Mouse (Mus musculus) embryonic facial prominence, embryonic 14.5 days (tissue): ENCODE results near the gene Rbm43. TPM values are rescaled to one million over a fixed set of nuclear protein-coding genes. Genes with fewer than 3 reads are reported as not detected.

ENCODE experiments used
- ATAC-seq: fragments of 200-750 bp; cut with Nextera tagmentation; 2 replicates; pipeline ENCODE4 v1.8.0; 2017; ENCODE audit warnings: low read depth, moderate number of reproducible peaks, moderate TSS enrichment
- DNase-seq: peaks from one replicate; pipeline ENCODE4 v3.0.0-alpha.2; 2015; ENCODE audit warnings: low spot score
- H3K27ac ChIP-seq: fragments of 300-500 bp; sonication (generic); replicated peaks from 2 replicates; pipeline ENCODE4 v1.5.1; 2014; ENCODE audit warnings: low read depth, mild to moderate bottlenecking, low read length, moderate library complexity
- H3K27me3 ChIP-seq: fragments of 300-500 bp; sonication (generic); replicated peaks from 2 replicates; pipeline ENCODE4 v1.6.1; 2014; ENCODE audit warnings: low read length; ENCODE audit not compliant: control insufficient read depth, insufficient read depth
- H3K36me3 ChIP-seq: fragments of 300-500 bp; sonication (generic); 2 replicates; pipeline ENCODE4 v1.6.1; 2014; ENCODE audit warnings: low read length, mixed read lengths; ENCODE audit not compliant: control insufficient read depth, insufficient read depth
- H3K4me1 ChIP-seq: fragments of 300-500 bp; sonication (generic); 2 replicates; pipeline ENCODE4 v1.6.1; 2014; ENCODE audit warnings: antibody characterized with exemption, low read length; ENCODE audit not compliant: control insufficient read depth, insufficient read depth
- H3K4me2 ChIP-seq: fragments of 300-500 bp; sonication (generic); 2 replicates; pipeline ENCODE4 v1.6.1; 2014; ENCODE audit warnings: low read depth, mild to moderate bottlenecking, low read length, moderate library complexity, mixed read lengths
- H3K4me3 ChIP-seq: fragments of 300-500 bp; sonication (generic); 2 replicates; pipeline ENCODE4 v1.5.1; 2014; ENCODE audit warnings: low read depth, mild to moderate bottlenecking, low read length
- H3K9ac ChIP-seq: fragments of 300-500 bp; sonication (generic); 2 replicates; pipeline ENCODE4 v1.6.1; 2014; ENCODE audit warnings: low read depth, mild to moderate bottlenecking, low read length, moderate library complexity, mixed read lengths
- H3K9me3 ChIP-seq: fragments of 300-500 bp; sonication (generic); 2 replicates; pipeline ENCODE4 v1.6.1; 2016; ENCODE audit warnings: low read length; ENCODE audit not compliant: control insufficient read depth
- WGBS: fragments of 180-500 bp; shearing (Covaris S2); extraction: QIAGEN DNeasy Blood & Tissue Kit; methylation state at CpG from one replicate; pipeline ENCODE4 v1.1.7; 2014; 5-methylcytosine and 5-hydroxymethylcytosine counted together
- polyA plus RNA-seq: library from polyadenylated mRNA; unstranded; fragments of >200 nt; fragmentation: Nextera tagmentation; extraction: Ambion mirVana; gene quantifications from 2 replicates; pipeline ENCODE4 v1.2.1, GENCODE M21; 2014

Rbm43 gene
- polyA plus RNA-seq, 1 experiment from 2014 or later: 12.6 TPM

DNA sequence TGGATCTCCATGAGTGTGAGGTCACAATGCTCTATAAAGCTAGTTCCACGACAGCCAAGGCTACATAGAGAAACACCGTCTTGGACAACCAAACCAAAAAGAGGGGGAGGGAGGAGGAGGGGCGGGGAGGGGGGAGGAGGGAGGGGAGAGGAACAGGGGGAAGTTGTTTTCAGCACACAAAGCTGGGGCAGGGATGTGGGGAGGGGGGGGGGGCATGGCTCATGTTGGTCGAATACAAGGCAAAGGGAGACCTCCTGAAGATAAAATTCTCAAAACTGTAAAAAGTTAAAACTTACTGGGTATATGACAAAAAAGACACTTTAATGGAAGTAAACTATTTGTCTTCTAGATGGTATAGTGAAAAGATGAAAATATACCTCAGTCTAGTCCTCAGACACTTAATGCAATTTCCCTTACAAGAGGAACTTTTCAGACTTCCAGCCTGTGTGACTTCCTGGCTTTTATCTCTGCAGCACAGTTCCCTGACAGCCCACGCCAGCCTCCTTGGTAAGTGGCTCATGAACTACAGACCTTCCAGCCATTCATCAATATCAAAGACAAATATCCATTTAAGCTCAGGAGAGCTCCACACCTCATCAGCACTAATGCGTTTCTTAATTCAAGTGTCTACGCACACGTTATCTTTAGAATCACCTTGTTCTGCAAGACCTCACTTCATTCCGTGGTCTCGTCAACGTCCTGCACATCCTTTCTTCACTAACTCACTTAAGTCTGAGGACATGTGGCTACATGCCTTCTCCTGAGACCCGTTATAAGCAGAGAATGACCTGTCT, 1.4 kb downstream of the Rbm43 start:
- peak overlapping the region; percentile 16; the same call in 1 of the 2 replicates for H3K9ac ChIP-seq
- peak overlapping the region; percentile 86 for H3K4me2 ChIP-seq
- no peak for ATAC-seq
- H3K36me3 ChIP-seq: no peaks in the 10 kb centered on the region
- H3K9me3 ChIP-seq: no peaks in the 10 kb centered on the region
- peak overlapping the region; percentile 45; the same call in 1 of the 2 replicates for H3K4me3 ChIP-seq
- WGBS: 63% methylated on average over 12 of the region's 12 CpGs
- no peaks in the 10 kb centered on the region for H3K27me3 ChIP-seq
- DNase-seq: no peak
- peaks cover 4% of the 10 kb centered on the region; the same call in 1 of the 2 replicates for H3K4me1 ChIP-seq
- H3K27ac ChIP-seq: no peak overlapping the region

- Histone ChIP-seq H3K4me2 (no peak overlapping the region), H3K27me3 (no peaks in the 10 kb centered on the region), H3K36me3 (peaks cover 4% of the 10 kb centered on the region), H3K9me3 (no peaks in the 10 kb centered on the region), H3K9ac (no peak overlapping the region), H3K4me1 (peaks cover 4% of the 10 kb centered on the region; the same call in 1 of the 2 replicates), H3K27ac (no peak overlapping the region), H3K4me3 (no peak overlapping the region)
- 84% methylated on average over 7 of the region's 7 CpGs for WGBS
- DNase-seq (no peak), ATAC-seq (no peak)
Observed at GRCm38 (mm10) chr2:51931241-51931640, 3.7 kb downstream of the Rbm43 start.

DNA sequence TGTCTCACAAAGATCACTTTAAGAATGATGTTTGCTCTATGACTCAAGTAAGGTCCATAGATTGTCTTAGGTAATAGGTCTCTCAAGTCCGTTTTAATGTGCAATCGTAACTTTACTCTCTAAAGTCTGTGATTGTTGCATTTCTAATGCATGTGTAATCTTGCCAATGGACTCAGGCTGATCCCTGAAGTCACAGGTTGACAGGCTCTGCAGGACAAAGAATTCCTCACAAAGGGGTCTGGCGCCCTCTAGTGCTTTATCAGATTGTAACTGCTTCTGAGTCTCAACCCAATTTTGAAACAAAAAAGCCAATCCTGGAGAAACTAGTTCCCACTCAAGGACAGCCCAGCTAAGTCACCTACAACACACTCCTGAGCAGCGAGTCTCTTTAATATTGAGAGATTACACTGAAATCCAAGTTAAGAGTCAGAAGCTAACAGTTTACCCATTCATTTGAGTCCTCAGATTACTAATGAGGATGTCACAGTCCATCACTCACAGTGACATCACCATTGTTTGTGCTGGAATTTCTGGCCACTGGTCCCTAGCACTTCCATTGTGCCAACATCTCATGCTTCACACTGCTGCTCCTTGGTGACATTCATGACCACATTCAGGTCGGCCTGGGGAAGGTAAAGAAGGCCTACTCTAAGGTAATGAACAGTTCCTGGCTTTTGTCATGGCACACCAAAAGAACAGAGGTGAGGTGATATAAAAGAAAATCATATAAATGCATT, 19.9 kb downstream of the Rbm43 start:
- H3K4me2 ChIP-seq: no peak overlapping the region
- peak; percentile 93 for DNase-seq
- no peaks in the 10 kb centered on the region for H3K27me3 ChIP-seq
- ATAC-seq: peak; percentile 57; the same call in 1 of the 2 replicates
- H3K27ac ChIP-seq: no peak overlapping the region
- no peaks in the 10 kb centered on the region for H3K9me3 ChIP-seq
- no peaks in the 10 kb centered on the region for H3K36me3 ChIP-seq
- H3K4me1 ChIP-seq: peaks cover 7% of the 10 kb centered on the region
- no peak overlapping the region for H3K9ac ChIP-seq
- WGBS: 13% methylated on average over 5 of the region's 5 CpGs
- no peak overlapping the region for H3K4me3 ChIP-seq

DNA sequence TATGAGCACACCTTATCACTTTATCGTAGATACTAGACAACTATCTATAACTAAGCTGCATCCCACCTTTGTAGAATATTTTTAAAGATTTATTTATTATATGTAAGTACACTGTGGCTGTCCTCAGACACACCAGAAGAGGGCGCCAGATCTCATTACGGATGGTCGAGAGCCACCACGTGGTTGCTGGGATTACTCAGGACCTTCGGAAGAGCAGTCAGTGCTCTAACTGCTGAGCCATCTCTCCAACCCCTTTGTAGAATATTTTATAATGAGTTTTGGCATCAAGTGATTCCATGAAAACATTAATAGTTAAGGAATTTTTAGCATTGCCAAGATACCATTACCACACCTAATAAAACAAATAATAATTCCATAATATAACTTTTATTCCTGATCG, 20.4 kb downstream of the Rbm43 start:
- H3K4me3 ChIP-seq: no peak overlapping the region
- WGBS: 53% methylated on average over 7 of the region's 7 CpGs
- H3K27ac ChIP-seq: no peak overlapping the region
- H3K9me3 ChIP-seq: no peaks in the 10 kb centered on the region
- DNase-seq (no peak), ATAC-seq (no peak)
- H3K4me1 ChIP-seq: peaks cover 7% of the 10 kb centered on the region
- H3K36me3 ChIP-seq: no peaks in the 10 kb centered on the region
- H3K4me2 ChIP-seq: no peak overlapping the region
- no peak overlapping the region for H3K9ac ChIP-seq
- no peaks in the 10 kb centered on the region for H3K27me3 ChIP-seq

DNA sequence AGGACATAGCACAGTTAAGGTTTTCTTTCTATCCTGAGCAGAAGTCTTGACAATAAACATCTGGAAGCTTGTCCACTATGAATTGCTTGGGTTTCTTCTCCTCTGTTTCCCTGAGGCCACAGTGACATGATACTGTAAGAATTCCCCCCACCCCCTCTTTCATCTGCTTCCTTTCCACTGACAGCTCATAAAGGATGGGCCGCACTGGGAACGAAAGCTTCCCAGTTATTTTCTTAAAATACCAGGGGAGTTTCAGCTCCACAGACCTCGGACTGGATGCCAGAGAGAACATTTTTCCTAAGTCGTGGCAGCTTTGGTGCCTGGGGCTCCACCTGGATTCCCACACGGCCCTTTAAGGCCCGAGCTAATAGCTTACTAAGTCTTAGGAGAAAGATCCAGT, 22.2 kb downstream of the Rbm43 start:
- WGBS: 17% methylated on average over 6 of the region's 6 CpGs

DNA sequence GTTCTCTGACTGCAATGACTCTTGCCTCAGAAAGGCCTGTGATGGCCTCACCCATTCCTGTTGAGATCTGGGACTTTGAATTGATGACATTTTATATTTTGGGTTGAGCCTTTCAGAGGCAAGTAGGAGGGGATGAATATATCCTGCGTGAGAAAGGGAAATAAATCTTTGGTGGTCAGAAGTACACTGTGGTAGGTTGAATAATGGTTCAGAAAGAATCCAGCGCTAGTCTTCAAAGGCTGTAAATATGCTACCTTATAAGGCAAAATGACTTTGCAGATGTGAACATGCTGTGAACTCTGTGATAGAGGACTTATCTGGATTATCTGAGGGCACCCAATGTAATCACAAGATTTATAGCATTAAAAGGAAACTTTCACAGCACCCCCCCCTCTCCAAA, 23.1 kb downstream of the Rbm43 start:
- no peak for DNase-seq
- peaks cover 7% of the 10 kb centered on the region for H3K4me1 ChIP-seq
- no peak for ATAC-seq
- H3K9ac ChIP-seq: no peak overlapping the region
- no peaks in the 10 kb centered on the region for H3K9me3 ChIP-seq
- no peak overlapping the region for H3K27ac ChIP-seq
- no peaks in the 10 kb centered on the region for H3K36me3 ChIP-seq
- H3K4me3 ChIP-seq: no peak overlapping the region
- no peaks in the 10 kb centered on the region for H3K27me3 ChIP-seq
- WGBS: 66% methylated on average over 2 of the region's 2 CpGs
- no peak overlapping the region for H3K4me2 ChIP-seq

More for the DNA sequence above, 22.2 kb downstream of the Rbm43 start:
- no peak overlapping the region for H3K4me2 ChIP-seq
- H3K9me3 ChIP-seq: no peaks in the 10 kb centered on the region
- ATAC-seq (0 out of 2 replicates have a peak, but pooled peaks have one; percentile 33), DNase-seq (peak; percentile 75)
- H3K4me1 ChIP-seq: peaks cover 7% of the 10 kb centered on the region
- no peak overlapping the region for H3K4me3 ChIP-seq
- H3K27me3 ChIP-seq: no peaks in the 10 kb centered on the region
- H3K9ac ChIP-seq: no peak overlapping the region
- H3K36me3 ChIP-seq: no peaks in the 10 kb centered on the region
- H3K27ac ChIP-seq: no peak overlapping the region

DNA sequence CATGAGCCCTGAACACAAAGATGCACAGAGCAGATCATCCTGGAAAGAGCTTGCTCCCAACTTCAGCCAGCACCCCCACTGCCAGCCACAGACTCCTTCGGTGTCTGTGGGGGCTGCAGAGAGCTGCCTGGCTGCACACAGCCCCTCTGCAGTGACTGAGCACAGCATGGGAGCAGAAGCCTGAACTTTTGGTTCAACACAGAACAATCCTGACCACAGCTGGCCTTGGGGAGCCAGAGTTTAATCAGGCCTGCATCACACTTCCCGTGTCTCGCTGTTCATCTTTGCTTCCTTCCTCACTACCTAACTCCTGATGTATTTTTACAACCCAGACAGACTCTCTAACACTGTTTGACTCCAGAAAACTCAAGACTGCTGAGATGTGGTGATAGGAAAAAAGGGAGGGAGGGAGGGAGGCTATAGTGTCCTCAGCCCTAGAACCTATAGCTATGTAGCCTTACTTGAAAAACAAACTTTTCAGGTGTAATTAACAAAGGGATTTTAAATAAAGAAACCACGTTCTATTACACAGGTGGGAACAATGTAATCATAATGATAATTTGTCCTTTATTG, 27.3 kb downstream of the Rbm43 start:
- H3K36me3 ChIP-seq: no peaks in the 10 kb centered on the region
- no peak for ATAC-seq
- no peak overlapping the region for H3K27ac ChIP-seq

GRCm38 (mm10) chr2:51905637-51906036, 29.3 kb downstream of the Rbm43 start:
- no peaks in the 10 kb centered on the region for H3K4me1 ChIP-seq
- no peak overlapping the region for H3K4me3 ChIP-seq
- WGBS: 30% methylated on average over 8 of the region's 8 CpGs
- H3K27me3 ChIP-seq: no peaks in the 10 kb centered on the region
- no peaks in the 10 kb centered on the region for H3K9me3 ChIP-seq
- ATAC-seq (peak; percentile 65; the same call in 1 of the 2 replicates), DNase-seq (peak; percentile 74)
- H3K9ac ChIP-seq: no peak overlapping the region
- no peak overlapping the region for H3K27ac ChIP-seq
- H3K36me3 ChIP-seq: no peaks in the 10 kb centered on the region
- no peak overlapping the region for H3K4me2 ChIP-seq

More for the DNA sequence above, 27.3 kb downstream of the Rbm43 start:
- Histone ChIP-seq H3K4me1 (peaks cover 3% of the 10 kb centered on the region), H3K4me2 (no peak overlapping the region), H3K9ac (no peak overlapping the region), H3K4me3 (no peak overlapping the region), H3K9me3 (no peaks in the 10 kb centered on the region), H3K27me3 (no peaks in the 10 kb centered on the region)
- DNase-seq: no peak
- 40% methylated on average over 4 of the region's 4 CpGs for WGBS
